In genomic region chr9:54981291-54982191, GRCm38 (mm10) we compare ENCODE assay signal across 8 mouse cellular contexts. TPM values are rescaled to one million over a fixed set of nuclear protein-coding genes. Genes with fewer than 3 reads are reported as not detected.
DNase-seq lines count a peak whose midpoint lies in the region; ATAC-seq and TF ChIP-seq lines count a peak whose summit lies in the region.

No protein-coding gene starts in this region.

- no peak overlapping the region for H3K27ac ChIP-seq in embryonic facial prominence, embryonic 15.5 days (replicated peaks)
- H3K27ac ChIP-seq in hindbrain, postnatal 0 days = no peak overlapping the region
- H3K27ac ChIP-seq in liver, embryonic 14.5 days = no peak overlapping the region
- no peak overlapping the region for H3K27ac ChIP-seq in neural tube, embryonic 11.5 days (ENCODE audit: low read depth, low read length)

- peak overlapping the region; percentile 95 for H3K4me2 ChIP-seq in embryonic facial prominence, embryonic 15.5 days (replicated peaks)
- H3K4me2 ChIP-seq in hindbrain, postnatal 0 days (ENCODE audit: low read depth, low read length) = peak overlapping the region; percentile 88
- peak overlapping the region; percentile 61 for H3K4me2 ChIP-seq in liver, embryonic 14.5 days (ENCODE audit: low read depth)
- H3K4me2 ChIP-seq in neural tube, embryonic 11.5 days (ENCODE audit: low read depth) = peak overlapping the region; percentile 83

- peak; percentile 70 for ATAC-seq in embryonic facial prominence, embryonic 15.5 days (ENCODE audit: insufficient number of reproducible peaks, low FRiP score, low TSS enrichment, low read depth)
- ATAC-seq in hindbrain, postnatal 0 days = peak; percentile 87
- no peak for ATAC-seq in liver, embryonic 14.5 days (ENCODE audit: insufficient read depth)
- ATAC-seq in neural tube, embryonic 11.5 days (ENCODE audit: insufficient read depth, low FRiP score, low TSS enrichment) = peak; percentile 83

- DNase-seq in gastrocnemius, postnatal 10 days = peak; percentile 18
- DNase-seq in gastrocnemius, adult 18-20 months (ENCODE audit: low spot score) = no peak
- DNase-seq in R1 (ENCODE audit: low read depth, low spot score) = peak; percentile 84
- peak; percentile 63 for DNase-seq in hindbrain, postnatal 0 days (ENCODE audit: low spot score)
- DNase-seq in liver, embryonic 14.5 days (ENCODE audit: low read depth in 3 of 3, low spot score in 3 of 3) = peak in 2 of 3 experiments; percentile 3 to 11
- peak; percentile 81 for DNase-seq in neural tube, embryonic 11.5 days (ENCODE audit: low spot score)
- no peak for DNase-seq in urinary bladder, postnatal 10 days (ENCODE audit: low spot score)

- peaks cover 36% of the 10 kb centered on the region for H3K27me3 ChIP-seq in embryonic facial prominence, embryonic 15.5 days
- no peaks in the 10 kb centered on the region; the same call in 1 of the 2 replicates for H3K27me3 ChIP-seq in hindbrain, postnatal 0 days (ENCODE audit: insufficient read depth, low read length)
- peaks cover 39% of the 10 kb centered on the region for H3K27me3 ChIP-seq in liver, embryonic 14.5 days (ENCODE audit: control insufficient read depth, insufficient read depth, low read length)
- peaks cover 12% of the 10 kb centered on the region for H3K27me3 ChIP-seq in neural tube, embryonic 11.5 days (ENCODE audit: control insufficient read depth, insufficient read depth, low read length)

- H3K9ac ChIP-seq in embryonic facial prominence, embryonic 15.5 days = peak overlapping the region; percentile 23; the same call in 1 of the 2 replicates
- H3K9ac ChIP-seq in hindbrain, postnatal 0 days (replicated peaks; ENCODE audit: low read length) = peak overlapping the region; percentile 61
- no peak overlapping the region for H3K9ac ChIP-seq in liver, embryonic 14.5 days (replicated peaks)
- H3K9ac ChIP-seq in neural tube, embryonic 11.5 days (ENCODE audit: low read length) = peak overlapping the region; percentile 41; the same call in 1 of the 2 replicates

- no peaks in the 10 kb centered on the region for H3K36me3 ChIP-seq in embryonic facial prominence, embryonic 15.5 days
- H3K36me3 ChIP-seq in hindbrain, postnatal 0 days (ENCODE audit: insufficient read depth, low read length) = no peaks in the 10 kb centered on the region
- no peaks in the 10 kb centered on the region for H3K36me3 ChIP-seq in liver, embryonic 14.5 days (replicated peaks; ENCODE audit: control insufficient read depth, insufficient read depth, low read depth)
- no peaks in the 10 kb centered on the region for H3K36me3 ChIP-seq in neural tube, embryonic 11.5 days (ENCODE audit: control insufficient read depth, insufficient read depth, low read length)

- H3K4me1 ChIP-seq in embryonic facial prominence, embryonic 15.5 days = peaks cover 15% of the 10 kb centered on the region; the same call in 1 of the 2 replicates
- no peaks in the 10 kb centered on the region for H3K4me1 ChIP-seq in hindbrain, postnatal 0 days (ENCODE audit: insufficient read depth, low read length)
- H3K4me1 ChIP-seq in liver, embryonic 14.5 days (replicated peaks; ENCODE audit: control insufficient read depth in 2 of 2, insufficient read depth in 2 of 2, low read length in 1 of 2) = no peaks in the 10 kb centered on the region
- H3K4me1 ChIP-seq in neural tube, embryonic 11.5 days (ENCODE audit: control insufficient read depth, insufficient read depth, low read length) = 0 out of 2 replicates have a peak, but pooled peaks cover 3% of the 10 kb centered on the region

- TF ChIP-seq CTCF in hindbrain, postnatal 0 days (IDR thresholded peaks at IDR 0.05; ENCODE audit: low read depth) = no peak
- no peak for TF ChIP-seq CTCF in liver, embryonic 14.5 days (IDR thresholded peaks at IDR 0.05; ENCODE audit: low read depth)

- H3K9me3 ChIP-seq in embryonic facial prominence, embryonic 15.5 days (replicated peaks) = no peaks in the 10 kb centered on the region
- H3K9me3 ChIP-seq in hindbrain, postnatal 0 days (ENCODE audit: low read length) = no peaks in the 10 kb centered on the region
- H3K9me3 ChIP-seq in liver, embryonic 14.5 days (ENCODE audit: control insufficient read depth, low read length) = no peaks in the 10 kb centered on the region
- no peaks in the 10 kb centered on the region for H3K9me3 ChIP-seq in neural tube, embryonic 11.5 days (ENCODE audit: control insufficient read depth, low read length)

- 2% methylated on average over 75 of the region's 85 CpGs for WGBS in embryonic facial prominence, embryonic 15.5 days
- WGBS in hindbrain, postnatal 0 days = under 1% methylated on average over 82 of the region's 85 CpGs
- 2% methylated on average over 78 of the region's 85 CpGs for WGBS in liver, embryonic 14.5 days (ENCODE audit: insufficient replicate concordance)
- WGBS in neural tube, embryonic 11.5 days = under 1% methylated on average over 70 of the region's 85 CpGs

- TF ChIP-seq EP300 in liver, embryonic 14.5 days (IDR thresholded peaks at IDR 0.05; ENCODE audit: low read depth) = no peak

- H3K4me3 ChIP-seq in embryonic facial prominence, embryonic 15.5 days (replicated peaks) = peak overlapping the region; percentile 66
- H3K4me3 ChIP-seq in hindbrain, postnatal 0 days (ENCODE audit: low read length) = peak overlapping the region; percentile 61
- H3K4me3 ChIP-seq in liver, embryonic 14.5 days (ENCODE audit: insufficient read depth in 1 of 2, low read depth in 2 of 2, low read length in 2 of 2) = peak overlapping the region; percentile 30 to 55
- peak overlapping the region; percentile 59 for H3K4me3 ChIP-seq in neural tube, embryonic 11.5 days (ENCODE audit: low read depth, low read length)

RNA-seq across cellular contexts. Expression of gene Chrna5, which starts 0.9 kb away (rescaled TPM):
- total RNA-seq in gastrocnemius, postnatal 10 days (2021) = not detected
- not detected for total RNA-seq in gastrocnemius, adult 18-20 months (2021)
- polyA plus RNA-seq in embryonic facial prominence, embryonic 15.5 days (2015; fragmentation: Nextera tagmentation; extraction: Ambion mirVana) = 0.43 and 0.73 TPM in 2 replicates
- 3.6 and 4.8 TPM in 2 replicates for total RNA-seq in hindbrain, postnatal 0 days (2014; rRNA removed)
- 2.4 and 2.8 TPM in 2 replicates for polyA plus RNA-seq in hindbrain, postnatal 0 days (2015; fragmentation: Nextera tagmentation; extraction: Ambion mirVana)
- 0.02 TPM in 1 of 2 replicates, not detected in the other for polyA plus RNA-seq in liver, embryonic 14.5 days (2012; rRNA removed)
- polyA plus RNA-seq in liver, embryonic 14.5 days (2014; fragmentation: Nextera tagmentation; extraction: Ambion mirVana) = 0.05 TPM in 1 of 2 replicates, not detected in the other
- polyA plus RNA-seq in neural tube, embryonic 11.5 days (2014; fragmentation: Nextera tagmentation; extraction: Ambion mirVana) = 4.8 and 5.2 TPM in 2 replicates

RNA-seq across cellular contexts. Expression of gene AY074887, which starts 30.7 kb away (rescaled TPM):
- not detected for total RNA-seq in gastrocnemius, postnatal 10 days (2021)
- not detected for total RNA-seq in gastrocnemius, adult 18-20 months (2021)
- 0.92 and 1.0 TPM in 2 replicates for polyA plus RNA-seq in embryonic facial prominence, embryonic 15.5 days (2015; fragmentation: Nextera tagmentation; extraction: Ambion mirVana)
- total RNA-seq in hindbrain, postnatal 0 days (2014; rRNA removed) = not detected in 2 replicates
- 0.73 and 0.98 TPM in 2 replicates for polyA plus RNA-seq in hindbrain, postnatal 0 days (2015; fragmentation: Nextera tagmentation; extraction: Ambion mirVana)
- 0.04 TPM in 1 of 2 replicates, not detected in the other for polyA plus RNA-seq in liver, embryonic 14.5 days (2012; rRNA removed)
- 0.27 and 0.69 TPM in 2 replicates for polyA plus RNA-seq in liver, embryonic 14.5 days (2014; fragmentation: Nextera tagmentation; extraction: Ambion mirVana)
- polyA plus RNA-seq in neural tube, embryonic 11.5 days (2014; fragmentation: Nextera tagmentation; extraction: Ambion mirVana) = 0.74 and 0.77 TPM in 2 replicates

RNA-seq across cellular contexts. Expression of gene Psma4, which starts 31.0 kb away (rescaled TPM):
- total RNA-seq in gastrocnemius, postnatal 10 days (2021) = 100 to 1,000 TPM; 164 to 166 TPM
- total RNA-seq in gastrocnemius, adult 18-20 months (2021) = 100 to 1,000 TPM; 117 to 128 TPM
- 280 and 290 TPM in 2 replicates for polyA plus RNA-seq in embryonic facial prominence, embryonic 15.5 days (2015; fragmentation: Nextera tagmentation; extraction: Ambion mirVana)
- total RNA-seq in hindbrain, postnatal 0 days (2014; rRNA removed) = 164 and 174 TPM in 2 replicates
- 249 and 261 TPM in 2 replicates for polyA plus RNA-seq in hindbrain, postnatal 0 days (2015; fragmentation: Nextera tagmentation; extraction: Ambion mirVana)
- polyA plus RNA-seq in liver, embryonic 14.5 days (2012; rRNA removed) = 58.5 and 91.1 TPM in 2 replicates
- 170 and 171 TPM in 2 replicates for polyA plus RNA-seq in liver, embryonic 14.5 days (2014; fragmentation: Nextera tagmentation; extraction: Ambion mirVana)
- 315 and 316 TPM in 2 replicates for polyA plus RNA-seq in neural tube, embryonic 11.5 days (2014; fragmentation: Nextera tagmentation; extraction: Ambion mirVana)

RNA-seq across cellular contexts. Expression of gene Chrna3, which starts 44.8 kb away (rescaled TPM):
- total RNA-seq in gastrocnemius, postnatal 10 days (2021) = under 1 TPM in 1 of 2 experiments, not detected in 1; 0.07 TPM
- not detected for total RNA-seq in gastrocnemius, adult 18-20 months (2021)
- polyA plus RNA-seq in embryonic facial prominence, embryonic 15.5 days (2015; fragmentation: Nextera tagmentation; extraction: Ambion mirVana) = 0.49 and 0.54 TPM in 2 replicates
- 5.6 and 7.5 TPM in 2 replicates for total RNA-seq in hindbrain, postnatal 0 days (2014; rRNA removed)
- polyA plus RNA-seq in hindbrain, postnatal 0 days (2015; fragmentation: Nextera tagmentation; extraction: Ambion mirVana) = 14.6 and 15.8 TPM in 2 replicates
- polyA plus RNA-seq in liver, embryonic 14.5 days (2012; rRNA removed) = 0.03 TPM in 1 of 2 replicates, not detected in the other
- polyA plus RNA-seq in liver, embryonic 14.5 days (2014; fragmentation: Nextera tagmentation; extraction: Ambion mirVana) = not detected in 2 replicates
- 35.0 and 37.5 TPM in 2 replicates for polyA plus RNA-seq in neural tube, embryonic 11.5 days (2014; fragmentation: Nextera tagmentation; extraction: Ambion mirVana)

Comparison
In these comparisons a context has a peak if more than half of its experiments do, and no peak if none do; other contexts are left out.
1. DNase-seq: peak in gastrocnemius, postnatal 10 days (single experiment), R1 (single experiment), hindbrain, postnatal 0 days (single experiment), liver, embryonic 14.5 days (2 of 3) and neural tube, embryonic 11.5 days (single experiment); none in gastrocnemius, adult 18-20 months (single experiment) and urinary bladder, postnatal 10 days (single experiment).
2. Peak in every context shown above with its lines, with median percentiles within 50 percentile points of each other: H3K4me2 ChIP-seq and H3K4me3 ChIP-seq.